Mouse (Mus musculus) left cerebral cortex, postnatal 36 days (tissue): Measurements from ENCODE around the gene Ptgir. TPM values are rescaled to one million over a fixed set of nuclear protein-coding genes. Genes with fewer than 3 reads are reported as not detected.

Experiments used
- DNase-seq, 2 experiments: peaks; one replicate each; pipeline ENCODE4 v3.0.0; 2021 to 2022; ENCODE audit warnings: low spot score in 2 of 2, mixed read lengths in 1 of 2
- intact Hi-C: fragments of 180-260 bp; cut with DNase I; formaldehyde crosslinking; loops from one replicate; pipeline ENCODE4 v1.15.1; 2025
- total RNA-seq, 2 experiments: library from RNA; stranded (reverse); gene quantifications; 2 replicates each; pipeline ENCODE4 v1.2.3; 2021

Gene Ptgir
- total RNA-seq, 2 experiments from 2014 or later: 0.10 TPM; not detected in 1

GRCm38 (mm10) chr7:16913806-16914452 lies 7.6 kb downstream of the Ptgir start:
- intact Hi-C loops: loop anchor here (1.0 kb wide), 1 partner anchor 19 kb away; no protein-coding TSS in a partner anchor
- DNase-seq: peak in 1 of 2 experiments; percentile 71

- DNase-seq: no peak
- intact Hi-C loops: no loop called here
These were observed 8.4 kb downstream of the Ptgir start for GRCm38 (mm10) chr7:16914453-16915343.

GRCm38 (mm10) chr7:16915461-16916340 lies 9.4 kb downstream of the Ptgir start:
- DNase-seq: no peak
- intact Hi-C loops: no loop called here

- no peak for DNase-seq
- intact Hi-C loops: no loop called here
These were observed 10.3 kb downstream of the Ptgir start for GRCm38 (mm10) chr7:16916342-16917265.

- intact Hi-C loops: no loop called here
- no peak for DNase-seq
These were observed 11.2 kb downstream of the Ptgir start for GRCm38 (mm10) chr7:16917447-16917846.

- DNase-seq: peak; percentile 78 to 87
- intact Hi-C loops: no loop called here
These were observed 11.7 kb downstream of the Ptgir start for GRCm38 (mm10) chr7:16918014-16918413.

GRCm38 (mm10) chr7:16918670-16919069 lies 12.4 kb downstream of the Ptgir start:
- no peak for DNase-seq
- intact Hi-C loops: no loop called here

- no peak for DNase-seq
- intact Hi-C loops: no loop called here
These were observed 13.3 kb downstream of the Ptgir start for GRCm38 (mm10) chr7:16919395-16920149.

GRCm38 (mm10) chr7:16920150-16920579 lies 13.9 kb downstream of the Ptgir start:
- intact Hi-C loops: no loop called here
- no peak for DNase-seq

- intact Hi-C loops: no loop called here
- no peak for DNase-seq
These were observed 14.8 kb downstream of the Ptgir start for GRCm38 (mm10) chr7:16920818-16921791.

- DNase-seq: no peak
- intact Hi-C loops: no loop called here
These were observed 15.6 kb downstream of the Ptgir start for GRCm38 (mm10) chr7:16921881-16922335.

- DNase-seq: peak; percentile 54 to 64
- intact Hi-C loops: no loop called here
These were observed 16.2 kb downstream of the Ptgir start for GRCm38 (mm10) chr7:16922360-16922973.

GRCm38 (mm10) chr7:16923283-16924036 lies 17.2 kb downstream of the Ptgir start:
- intact Hi-C loops: no loop called here
- peak in 1 of 2 experiments; percentile 31 for DNase-seq

- DNase-seq: peak; percentile 100
- intact Hi-C loops: no loop called here
These were observed 17.9 kb downstream of the Ptgir start, which contains the start of gene Calm3 for GRCm38 (mm10) chr7:16924037-16924834. Calm3 (minus strand) TSS chr7:16924114.

- intact Hi-C loops: no loop called here
- no peak for DNase-seq
These were observed 22.1 kb downstream of the Ptgir start for GRCm38 (mm10) chr7:16928341-16928740.
